Mouse (Mus musculus): ENCODE measurements around the gene Xab2. TPM values are rescaled to one million over a fixed set of nuclear protein-coding genes. Genes with fewer than 3 reads are reported as not detected.

The Xab2 gene
- 45.9 and 48.1 TPM in 2 replicates for polyA plus RNA-seq (2015; fragmentation: Nextera tagmentation; extraction: Ambion mirVana)

GRCm38 (mm10) chr8:3621199-3621970 lies at the start of gene Xab2, which contains the start of gene Pet100:
Gene Xab2, minus strand, starts transcription at chr8:3621316.
Gene Pet100, plus strand, starts transcription at chr8:3621548.
- WGBS, result under 1% methylated on average over 37 of the region's 37 CpGs
- Histone ChIP-seq H3K27ac (ENCODE audit: low read length) (no peak within 1 kb of the TSS), H3K4me2 (ENCODE audit: low read depth, low read length) (peak within 1 kb of the TSS; percentile 80), H3K36me3 (ENCODE audit: control insufficient read depth, insufficient read depth, low read length) (peaks cover 13% of the 10 kb centered on the region), H3K27me3 (replicated peaks; ENCODE audit: control insufficient read depth, insufficient read depth, low read length) (no peaks in the 10 kb centered on the region), H3K9me3 (ENCODE audit: control insufficient read depth, low read length) (no peaks in the 10 kb centered on the region), H3K9ac (ENCODE audit: low read depth, low read length) (peak within 1 kb of the TSS; percentile 73), H3K4me1 (ENCODE audit: control insufficient read depth, insufficient read depth, low read length) (peaks cover 14% of the 10 kb centered on the region), H3K4me3 (ENCODE audit: low read length) (peak within 1 kb of the TSS; percentile 66)
- ATAC-seq, result peak; percentile 99

DNA sequence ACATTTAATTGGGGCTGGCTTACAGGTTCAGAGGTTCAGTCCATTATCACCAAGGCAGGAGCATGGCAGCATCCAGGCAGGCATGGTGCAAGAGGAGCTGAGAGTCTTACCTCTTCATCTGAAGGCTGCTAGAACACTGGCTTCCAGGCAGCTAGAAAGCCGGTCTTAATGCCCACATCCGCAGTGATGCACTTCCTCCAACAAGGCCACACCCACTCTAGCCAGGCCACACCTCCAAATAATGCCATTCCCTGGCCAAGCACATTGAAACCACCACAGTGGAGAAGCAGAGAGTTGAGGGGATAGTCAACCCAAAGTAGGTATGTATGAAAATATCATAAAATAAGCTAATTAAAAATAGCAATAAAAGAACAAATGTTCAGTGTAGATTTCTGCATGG lies 49.3 kb upstream of the Xab2 start:
- ATAC-seq, result no peak
- H3K4me1 ChIP-seq (ENCODE audit: control insufficient read depth, insufficient read depth, low read length), result no peaks in the 10 kb centered on the region
- H3K9ac ChIP-seq (ENCODE audit: low read depth, low read length), result no peak overlapping the region
- no peak overlapping the region for H3K4me2 ChIP-seq (ENCODE audit: low read depth, low read length)
- H3K27me3 ChIP-seq (replicated peaks; ENCODE audit: control insufficient read depth, insufficient read depth, low read length), result no peaks in the 10 kb centered on the region
- no peaks in the 10 kb centered on the region for H3K36me3 ChIP-seq (ENCODE audit: control insufficient read depth, insufficient read depth, low read length)
- no peak overlapping the region for H3K4me3 ChIP-seq (ENCODE audit: low read length)
- no peaks in the 10 kb centered on the region for H3K9me3 ChIP-seq (ENCODE audit: control insufficient read depth, low read length)
- WGBS, result 77% methylated on average over 2 of the region's 2 CpGs
- H3K27ac ChIP-seq (ENCODE audit: low read length), result no peak overlapping the region

- Histone ChIP-seq H3K27ac (ENCODE audit: low read length) (no peak within 1 kb of the TSS), H3K4me3 (ENCODE audit: low read length) (no peak within 1 kb of the TSS), H3K4me2 (ENCODE audit: low read depth, low read length) (no peak within 1 kb of the TSS), H3K36me3 (ENCODE audit: control insufficient read depth, insufficient read depth, low read length) (no peaks in the 10 kb centered on the region), H3K4me1 (ENCODE audit: control insufficient read depth, insufficient read depth, low read length) (no peaks in the 10 kb centered on the region), H3K9ac (ENCODE audit: low read depth, low read length) (no peak within 1 kb of the TSS), H3K9me3 (ENCODE audit: control insufficient read depth, low read length) (no peaks in the 10 kb centered on the region), H3K27me3 (replicated peaks; ENCODE audit: control insufficient read depth, insufficient read depth, low read length) (no peaks in the 10 kb centered on the region)
- 74% methylated on average over 6 of the region's 6 CpGs for WGBS
- no peak for ATAC-seq
Observed at GRCm38 (mm10) chr8:3665507-3665906, 44.4 kb upstream of the Xab2 start, which contains the start of gene Mcemp1. Gene Mcemp1, plus strand, starts transcription at chr8:3665754.

DNA sequence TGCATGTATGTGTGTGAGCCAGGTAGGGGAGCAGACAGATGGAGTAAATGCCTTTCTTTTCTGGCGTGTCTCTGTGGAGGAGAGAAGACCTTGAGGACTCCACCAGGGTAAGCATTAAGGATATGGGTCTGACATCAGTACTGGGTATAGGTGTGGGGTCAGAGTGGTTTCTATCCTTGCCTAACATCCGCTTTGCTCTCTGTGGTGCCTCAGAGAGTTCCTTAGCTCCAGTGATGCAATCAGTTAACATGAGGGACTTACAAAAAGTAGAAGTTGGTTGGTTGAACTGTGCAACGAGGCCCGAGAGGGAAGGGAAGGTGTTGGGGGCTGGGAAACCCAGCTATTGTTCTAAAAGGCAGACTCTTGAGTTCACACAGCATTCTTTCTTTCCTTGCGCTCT lies 43.3 kb upstream of the Xab2 start:
- Histone ChIP-seq H3K4me3 (ENCODE audit: low read length) (no peak overlapping the region), H3K27me3 (replicated peaks; ENCODE audit: control insufficient read depth, insufficient read depth, low read length) (no peaks in the 10 kb centered on the region), H3K9me3 (ENCODE audit: control insufficient read depth, low read length) (no peaks in the 10 kb centered on the region), H3K27ac (ENCODE audit: low read length) (no peak overlapping the region), H3K4me1 (ENCODE audit: control insufficient read depth, insufficient read depth, low read length) (no peaks in the 10 kb centered on the region), H3K9ac (ENCODE audit: low read depth, low read length) (no peak overlapping the region), H3K36me3 (ENCODE audit: control insufficient read depth, insufficient read depth, low read length) (no peaks in the 10 kb centered on the region), H3K4me2 (ENCODE audit: low read depth, low read length) (no peak overlapping the region)
- no peak for ATAC-seq
- 55% methylated on average over 5 of the region's 5 CpGs for WGBS

- Histone ChIP-seq H3K4me1 (ENCODE audit: control insufficient read depth, insufficient read depth, low read length) (no peaks in the 10 kb centered on the region), H3K4me3 (ENCODE audit: low read length) (no peak overlapping the region), H3K27ac (ENCODE audit: low read length) (no peak overlapping the region), H3K9me3 (ENCODE audit: control insufficient read depth, low read length) (no peaks in the 10 kb centered on the region), H3K36me3 (ENCODE audit: control insufficient read depth, insufficient read depth, low read length) (no peaks in the 10 kb centered on the region), H3K27me3 (replicated peaks; ENCODE audit: control insufficient read depth, insufficient read depth, low read length) (no peaks in the 10 kb centered on the region), H3K4me2 (ENCODE audit: low read depth, low read length) (no peak overlapping the region), H3K9ac (ENCODE audit: low read depth, low read length) (no peak overlapping the region)
- ATAC-seq, result no peak
- WGBS, result 75% methylated on average over 8 of the region's 8 CpGs
Observed at GRCm38 (mm10) chr8:3660889-3661288, 39.8 kb upstream of the Xab2 start.

GRCm38 (mm10) chr8:3656725-3657381 lies 35.7 kb upstream of the Xab2 start:
- no peak overlapping the region for H3K9ac ChIP-seq (ENCODE audit: low read depth, low read length)
- no peak overlapping the region for H3K4me3 ChIP-seq (ENCODE audit: low read length)
- H3K27me3 ChIP-seq (replicated peaks; ENCODE audit: control insufficient read depth, insufficient read depth, low read length), result no peaks in the 10 kb centered on the region
- no peaks in the 10 kb centered on the region for H3K4me1 ChIP-seq (ENCODE audit: control insufficient read depth, insufficient read depth, low read length)
- no peaks in the 10 kb centered on the region for H3K36me3 ChIP-seq (ENCODE audit: control insufficient read depth, insufficient read depth, low read length)
- no peak overlapping the region for H3K27ac ChIP-seq (ENCODE audit: low read length)
- H3K9me3 ChIP-seq (ENCODE audit: control insufficient read depth, low read length), result no peaks in the 10 kb centered on the region
- no peak for ATAC-seq
- 31% methylated on average over 7 of the region's 7 CpGs for WGBS
- H3K4me2 ChIP-seq (ENCODE audit: low read depth, low read length), result no peak overlapping the region

GRCm38 (mm10) chr8:3655526-3655925 lies 34.4 kb upstream of the Xab2 start, which contains the start of gene Retn:
Gene Retn, plus strand, starts transcription at chr8:3655770.
- H3K27ac ChIP-seq (ENCODE audit: low read length), result no peak within 1 kb of the TSS
- H3K4me3 ChIP-seq (ENCODE audit: low read length), result no peak within 1 kb of the TSS
- no peak within 1 kb of the TSS for H3K4me2 ChIP-seq (ENCODE audit: low read depth, low read length)
- no peaks in the 10 kb centered on the region for H3K9me3 ChIP-seq (ENCODE audit: control insufficient read depth, low read length)
- H3K4me1 ChIP-seq (ENCODE audit: control insufficient read depth, insufficient read depth, low read length), result no peaks in the 10 kb centered on the region
- ATAC-seq, result no peak
- no peaks in the 10 kb centered on the region for H3K27me3 ChIP-seq (replicated peaks; ENCODE audit: control insufficient read depth, insufficient read depth, low read length)
- no peaks in the 10 kb centered on the region for H3K36me3 ChIP-seq (ENCODE audit: control insufficient read depth, insufficient read depth, low read length)
- H3K9ac ChIP-seq (ENCODE audit: low read depth, low read length), result no peak within 1 kb of the TSS
- WGBS, result 59% methylated on average over 3 of the region's 3 CpGs

GRCm38 (mm10) chr8:3654726-3655508 lies 33.8 kb upstream of the Xab2 start:
- Histone ChIP-seq H3K27me3 (replicated peaks; ENCODE audit: control insufficient read depth, insufficient read depth, low read length) (no peaks in the 10 kb centered on the region), H3K9ac (ENCODE audit: low read depth, low read length) (no peak overlapping the region), H3K27ac (ENCODE audit: low read length) (no peak overlapping the region), H3K36me3 (ENCODE audit: control insufficient read depth, insufficient read depth, low read length) (no peaks in the 10 kb centered on the region), H3K4me1 (ENCODE audit: control insufficient read depth, insufficient read depth, low read length) (no peaks in the 10 kb centered on the region), H3K9me3 (ENCODE audit: control insufficient read depth, low read length) (no peaks in the 10 kb centered on the region), H3K4me3 (ENCODE audit: low read length) (no peak overlapping the region), H3K4me2 (ENCODE audit: low read depth, low read length) (no peak overlapping the region)
- no peak for ATAC-seq
- 66% methylated on average over 11 of the region's 11 CpGs for WGBS

DNA sequence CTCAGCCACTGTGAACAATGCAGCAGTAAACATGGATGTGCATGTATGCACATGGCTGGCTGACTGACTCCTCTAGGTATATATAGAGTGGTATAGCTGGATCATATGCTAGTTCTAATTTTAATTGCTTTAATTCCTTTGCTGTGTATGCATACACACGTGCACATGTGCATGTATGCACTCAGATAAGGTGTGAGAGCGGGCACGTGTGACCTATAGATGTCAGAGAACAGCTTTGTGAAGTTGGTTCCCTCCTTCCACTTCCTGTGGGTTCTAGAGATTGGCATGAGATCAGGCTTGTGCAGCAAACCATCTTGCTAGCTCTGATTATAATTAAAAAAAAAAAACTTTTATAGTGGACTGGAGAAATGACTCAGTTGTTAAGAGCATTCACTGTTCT lies 31.7 kb upstream of the Xab2 start:
- H3K27me3 ChIP-seq (replicated peaks; ENCODE audit: control insufficient read depth, insufficient read depth, low read length), result no peaks in the 10 kb centered on the region
- no peak overlapping the region for H3K4me3 ChIP-seq (ENCODE audit: low read length)
- no peaks in the 10 kb centered on the region for H3K9me3 ChIP-seq (ENCODE audit: control insufficient read depth, low read length)
- 74% methylated on average over 3 of the region's 3 CpGs for WGBS
- H3K4me2 ChIP-seq (ENCODE audit: low read depth, low read length), result no peak overlapping the region
- no peak overlapping the region for H3K9ac ChIP-seq (ENCODE audit: low read depth, low read length)
- H3K4me1 ChIP-seq (ENCODE audit: control insufficient read depth, insufficient read depth, low read length), result no peaks in the 10 kb centered on the region
- no peak overlapping the region for H3K27ac ChIP-seq (ENCODE audit: low read length)
- H3K36me3 ChIP-seq (ENCODE audit: control insufficient read depth, insufficient read depth, low read length), result no peaks in the 10 kb centered on the region
- no peak for ATAC-seq

Measured in intestine, embryonic 16.5 days (tissue).